Mouse (Mus musculus) midbrain, embryonic 14.5 days (tissue): ENCODE results near the gene Smim1. TPM values are rescaled to one million over a fixed set of nuclear protein-coding genes. Genes with fewer than 3 reads are reported as not detected.

Source experiments
- ATAC-seq: fragments of 200-750 bp; cut with Nextera tagmentation; 2 replicates; pipeline ENCODE4 v1.8.0; 2017; ENCODE audit warnings: moderate number of reproducible peaks, moderate library complexity; ENCODE audit not compliant: low FRiP score, low TSS enrichment
- DNase-seq: peaks from one replicate; pipeline ENCODE4 v3.0.0-alpha.2; 2015
- H3K27ac ChIP-seq: fragments of 300-500 bp; sonication (generic); replicated peaks from 2 replicates; pipeline ENCODE4 v1.5.1; 2014; ENCODE audit warnings: mild to moderate bottlenecking, low read depth, low read length, moderate library complexity
- H3K27me3 ChIP-seq: fragments of 300-500 bp; sonication (generic); 2 replicates; pipeline ENCODE4 v1.6.1; 2014; ENCODE audit warnings: low read length, control low read depth, mixed read lengths; ENCODE audit not compliant: control insufficient read depth, insufficient read depth
- H3K36me3 ChIP-seq: fragments of 300-500 bp; sonication (generic); 2 replicates; pipeline ENCODE4 v1.6.1; 2014; ENCODE audit warnings: low read length, control low read depth; ENCODE audit not compliant: control insufficient read depth, insufficient read depth
- H3K4me1 ChIP-seq: fragments of 300-500 bp; sonication (generic); 2 replicates; pipeline ENCODE4 v1.6.1; 2014; ENCODE audit warnings: mild to moderate bottlenecking, antibody characterized with exemption, low read length, control low read depth; ENCODE audit not compliant: control insufficient read depth, insufficient read depth
- H3K4me2 ChIP-seq: fragments of 300-500 bp; sonication (generic); 2 replicates; pipeline ENCODE4 v1.6.1; 2014; ENCODE audit warnings: mild to moderate bottlenecking, low read length, moderate library complexity
- H3K4me3 ChIP-seq: fragments of 300-500 bp; sonication (generic); replicated peaks from 2 replicates; pipeline ENCODE4 v1.5.1; 2014; ENCODE audit warnings: low read depth, low read length
- H3K9ac ChIP-seq: fragments of 300-500 bp; sonication (generic); replicated peaks from 2 replicates; pipeline ENCODE4 v1.6.1; 2014; ENCODE audit warnings: mild to moderate bottlenecking, low read length, moderate library complexity
- H3K9me3 ChIP-seq: fragments of 300-500 bp; sonication (generic); 2 replicates; pipeline ENCODE4 v1.6.1; 2016; ENCODE audit warnings: low read length, control low read depth, mixed read lengths; ENCODE audit not compliant: control insufficient read depth
- WGBS: fragments of 180-500 bp; shearing (Covaris S2); extraction: QIAGEN DNeasy Blood & Tissue Kit; methylation state at CpG from one replicate; pipeline ENCODE4 v1.1.7; 2014; 5-methylcytosine and 5-hydroxymethylcytosine counted together
- polyA plus RNA-seq: library from polyadenylated mRNA; unstranded; fragments of >200 nt; fragmentation: Nextera tagmentation; extraction: Ambion mirVana; gene quantifications from 2 replicates; pipeline ENCODE4 v1.2.1, GENCODE M21; 2014

Smim1 gene
- polyA plus RNA-seq, 1 experiment from 2014 or later: 7.7 TPM

DNA sequence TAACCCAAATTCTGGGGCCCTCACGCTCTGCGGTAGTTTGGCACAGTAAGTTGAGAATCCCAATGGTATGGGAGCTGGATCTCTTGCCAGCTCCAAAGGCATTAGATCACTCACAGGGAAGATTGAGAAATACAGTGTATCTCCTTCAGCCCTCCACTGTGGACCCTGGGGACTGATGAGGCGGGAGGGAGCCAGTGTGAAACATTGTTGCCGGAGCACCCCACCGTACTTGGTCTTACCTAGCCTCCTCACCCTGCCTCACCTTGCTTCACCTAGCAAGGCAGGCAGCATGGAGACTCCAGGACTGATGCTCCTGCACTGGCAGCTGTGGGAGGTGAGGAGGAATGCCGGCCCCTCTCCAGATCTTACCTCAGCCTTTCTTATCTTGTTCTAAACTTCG is 29.5 kb upstream of the Smim1 start:
- Histone ChIP-seq H3K27ac (no peak overlapping the region), H3K4me3 (no peak overlapping the region), H3K9ac (no peak overlapping the region), H3K4me1 (no peaks in the 10 kb centered on the region), H3K9me3 (no peaks in the 10 kb centered on the region), H3K27me3 (no peaks in the 10 kb centered on the region), H3K36me3 (no peaks in the 10 kb centered on the region), H3K4me2 (no peak overlapping the region)
- DNase-seq (no peak), ATAC-seq (no peak)
- 88% methylated on average over 7 of the region's 7 CpGs for WGBS

DNA sequence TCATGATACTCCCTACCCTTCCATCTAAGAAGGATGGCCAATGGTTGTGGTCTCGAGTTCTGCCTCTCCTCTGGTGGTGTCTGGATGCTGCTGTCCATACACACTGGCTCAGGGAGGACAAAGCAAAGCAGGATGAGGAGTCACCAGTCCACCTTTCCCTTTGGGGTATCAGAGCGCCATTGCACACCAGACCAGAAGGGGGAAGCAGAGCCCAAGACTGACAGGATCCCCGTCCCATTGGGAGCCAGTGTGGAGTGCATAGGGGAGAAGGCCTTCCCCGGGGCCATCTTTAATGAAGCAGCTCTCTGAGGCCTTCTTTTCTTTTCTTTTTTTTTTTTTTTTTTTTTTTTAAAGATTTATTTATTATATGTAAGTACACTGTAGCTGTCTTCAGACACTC is 27.0 kb upstream of the Smim1 start:
- H3K27ac ChIP-seq: no peak overlapping the region
- no peaks in the 10 kb centered on the region for H3K27me3 ChIP-seq
- H3K4me3 ChIP-seq: no peak overlapping the region
- no peak for DNase-seq
- H3K4me1 ChIP-seq: no peaks in the 10 kb centered on the region
- no peak overlapping the region for H3K4me2 ChIP-seq
- no peaks in the 10 kb centered on the region for H3K36me3 ChIP-seq
- no peak overlapping the region for H3K9ac ChIP-seq
- 62% methylated on average over 4 of the region's 4 CpGs for WGBS
- ATAC-seq: no peak
- H3K9me3 ChIP-seq: no peaks in the 10 kb centered on the region

DNA sequence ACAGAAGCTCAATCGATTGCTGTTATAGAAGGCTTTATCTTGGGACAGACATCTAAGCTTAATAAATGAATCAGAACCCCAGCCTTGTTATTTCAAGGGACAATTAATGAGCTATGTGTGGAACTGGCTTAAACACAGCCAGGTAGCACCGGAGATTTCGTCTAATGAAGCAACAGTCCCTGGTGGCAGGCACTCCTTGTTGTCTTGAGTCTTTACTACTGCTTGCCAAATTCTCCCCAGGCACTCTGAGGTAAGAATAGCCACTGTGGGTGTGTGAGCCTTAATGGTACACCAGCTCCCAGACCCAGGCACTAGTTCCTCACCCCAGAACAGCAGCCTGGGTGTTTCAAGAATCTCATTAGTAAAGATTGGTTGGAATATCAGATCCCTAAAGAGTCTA is 25.4 kb upstream of the Smim1 start:
- Histone ChIP-seq H3K4me1 (no peaks in the 10 kb centered on the region), H3K9me3 (no peaks in the 10 kb centered on the region), H3K4me3 (no peak overlapping the region), H3K27me3 (no peaks in the 10 kb centered on the region), H3K9ac (no peak overlapping the region), H3K4me2 (no peak overlapping the region), H3K36me3 (no peaks in the 10 kb centered on the region), H3K27ac (no peak overlapping the region)
- WGBS: 83% methylated on average over 3 of the region's 3 CpGs
- DNase-seq (no peak), ATAC-seq (no peak)

DNA sequence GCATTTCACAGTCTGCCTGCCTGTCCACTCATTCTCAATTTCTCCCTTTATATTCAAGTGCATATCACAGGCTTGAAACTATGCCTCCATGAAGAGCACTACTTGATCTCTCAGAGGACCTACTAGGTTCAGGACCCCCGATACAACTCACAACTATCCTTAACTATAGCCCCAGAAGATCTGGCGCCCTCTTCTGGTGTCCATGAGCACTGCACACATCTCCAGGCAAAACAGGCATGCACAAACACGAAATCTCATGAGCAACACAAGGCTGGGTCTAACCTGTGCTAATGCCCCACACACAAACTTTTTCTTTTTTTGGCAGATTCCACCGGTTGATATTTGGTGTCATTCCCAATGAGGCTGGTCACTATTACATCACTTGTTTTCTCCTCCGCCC is 19.8 kb upstream of the Smim1 start:
- Histone ChIP-seq H3K9me3 (no peaks in the 10 kb centered on the region), H3K27ac (no peak overlapping the region), H3K27me3 (no peaks in the 10 kb centered on the region), H3K4me3 (no peak overlapping the region), H3K4me2 (no peak overlapping the region), H3K36me3 (no peaks in the 10 kb centered on the region), H3K4me1 (no peaks in the 10 kb centered on the region), H3K9ac (no peak overlapping the region)
- ATAC-seq (no peak), DNase-seq (no peak)
- 70% methylated on average over 5 of the region's 5 CpGs for WGBS

DNA sequence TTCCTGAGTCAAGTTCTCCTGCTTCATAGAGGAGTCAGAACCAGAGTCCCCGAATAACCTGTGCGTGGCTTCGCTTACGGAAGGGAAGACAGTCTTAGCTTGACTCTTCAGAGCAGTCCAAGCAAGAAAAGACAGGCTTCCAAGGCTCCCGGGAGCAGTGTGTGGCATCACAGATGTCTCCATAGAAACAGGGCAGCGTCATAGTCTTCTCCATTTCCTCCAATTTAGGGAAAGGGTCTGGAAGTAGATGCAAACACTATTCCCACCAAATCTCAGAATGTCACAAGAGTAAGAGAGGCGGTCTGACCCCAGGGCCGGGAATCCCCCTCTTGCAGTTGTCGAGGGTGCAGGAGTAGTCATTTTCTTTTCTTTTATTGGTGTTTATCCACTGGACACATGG is 16.5 kb upstream of the Smim1 start, which contains the start of gene Ccdc27:
Gene Ccdc27, minus strand, starts transcription at position 101 of the 400 bp plus-strand sequence.
- ATAC-seq (no peak), DNase-seq (no peak)
- 85% methylated on average over 9 of the region's 9 CpGs for WGBS
- Histone ChIP-seq H3K36me3 (no peaks in the 10 kb centered on the region), H3K27ac (no peak within 1 kb of the TSS), H3K9me3 (no peaks in the 10 kb centered on the region), H3K4me3 (no peak within 1 kb of the TSS), H3K9ac (no peak within 1 kb of the TSS), H3K4me1 (no peaks in the 10 kb centered on the region), H3K4me2 (no peak within 1 kb of the TSS), H3K27me3 (no peaks in the 10 kb centered on the region)

DNA sequence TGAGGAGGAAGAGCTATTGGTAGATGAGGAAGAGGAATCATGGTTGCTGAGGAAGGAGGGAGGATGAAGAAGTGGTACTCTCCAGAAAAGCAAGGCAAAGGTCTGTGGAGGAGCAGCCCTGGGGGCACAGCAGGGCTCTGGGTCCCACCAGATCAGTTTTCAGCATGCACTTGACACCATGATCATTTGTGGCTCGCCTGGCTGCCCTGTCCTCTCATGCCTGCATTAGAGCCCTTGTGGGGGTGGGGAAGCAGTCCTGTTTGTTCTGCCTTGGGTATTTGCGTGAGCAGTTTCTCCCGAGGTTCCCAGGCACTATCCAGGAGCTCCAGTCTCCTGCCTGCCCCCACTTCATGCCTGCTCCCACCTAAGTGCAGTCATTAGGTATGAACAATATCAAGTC is 11.1 kb upstream of the Smim1 start:
- Histone ChIP-seq H3K9ac (no peak overlapping the region), H3K36me3 (no peaks in the 10 kb centered on the region), H3K27me3 (no peaks in the 10 kb centered on the region), H3K4me1 (no peaks in the 10 kb centered on the region), H3K27ac (no peak overlapping the region), H3K4me3 (no peak overlapping the region), H3K9me3 (no peaks in the 10 kb centered on the region), H3K4me2 (no peak overlapping the region)
- DNase-seq (no peak), ATAC-seq (no peak)
- WGBS: 48% methylated on average over 3 of the region's 3 CpGs

DNA sequence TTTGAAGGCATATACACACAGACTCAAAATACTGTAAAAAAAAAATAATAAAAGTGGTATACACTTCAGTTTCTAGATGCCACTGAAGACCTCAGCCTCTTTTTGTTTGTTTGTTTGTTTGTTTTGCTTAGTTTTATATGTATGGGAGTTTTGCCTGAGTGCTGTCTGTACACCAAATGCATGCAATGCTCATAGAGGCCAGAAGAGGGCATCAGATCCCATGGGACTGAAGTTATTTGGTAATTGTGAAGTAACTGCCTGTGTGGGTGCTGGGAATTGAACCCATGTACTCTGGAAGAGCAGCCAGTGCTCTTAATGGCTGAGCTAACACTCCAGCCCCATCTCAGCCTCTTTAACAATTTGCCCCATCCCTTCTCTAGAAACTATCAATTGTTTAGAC is 2.6 kb upstream of the Smim1 start:
- Histone ChIP-seq H3K36me3 (no peaks in the 10 kb centered on the region), H3K27ac (no peak overlapping the region), H3K9ac (no peak overlapping the region), H3K4me3 (no peak overlapping the region), H3K4me2 (no peak overlapping the region), H3K4me1 (peaks cover 9% of the 10 kb centered on the region), H3K9me3 (no peaks in the 10 kb centered on the region), H3K27me3 (0 out of 2 replicates have a peak, but pooled peaks cover 7% of the 10 kb centered on the region)
- ATAC-seq: no peak
- DNase-seq: peak; percentile 33

DNA sequence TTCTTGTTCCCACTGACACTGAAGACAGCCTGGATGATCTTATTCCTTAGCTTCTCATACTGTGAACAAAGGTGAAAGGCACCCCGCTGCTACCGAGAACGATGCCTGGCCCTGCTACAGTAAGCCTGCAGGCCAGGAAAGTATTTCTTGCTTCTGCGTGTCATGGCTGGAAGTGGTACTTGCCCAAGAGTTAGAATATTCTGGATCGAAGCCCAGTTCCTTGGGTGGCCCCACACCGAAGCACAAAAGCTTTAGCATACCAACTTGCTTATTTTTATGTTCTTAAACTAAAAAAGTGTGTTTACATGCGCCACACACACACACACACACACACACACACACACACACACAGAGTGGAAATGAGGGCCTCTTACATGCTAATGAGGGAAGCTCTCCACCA is 2.0 kb upstream of the Smim1 start:
- DNase-seq: no peak
- Histone ChIP-seq H3K4me3 (no peak overlapping the region), H3K27me3 (0 out of 2 replicates have a peak, but pooled peaks cover 7% of the 10 kb centered on the region), H3K4me1 (peaks cover 9% of the 10 kb centered on the region), H3K4me2 (no peak overlapping the region), H3K27ac (no peak overlapping the region), H3K9ac (no peak overlapping the region), H3K9me3 (no peaks in the 10 kb centered on the region), H3K36me3 (no peaks in the 10 kb centered on the region)
- no peak for ATAC-seq
- 82% methylated on average over 7 of the region's 7 CpGs for WGBS

DNA sequence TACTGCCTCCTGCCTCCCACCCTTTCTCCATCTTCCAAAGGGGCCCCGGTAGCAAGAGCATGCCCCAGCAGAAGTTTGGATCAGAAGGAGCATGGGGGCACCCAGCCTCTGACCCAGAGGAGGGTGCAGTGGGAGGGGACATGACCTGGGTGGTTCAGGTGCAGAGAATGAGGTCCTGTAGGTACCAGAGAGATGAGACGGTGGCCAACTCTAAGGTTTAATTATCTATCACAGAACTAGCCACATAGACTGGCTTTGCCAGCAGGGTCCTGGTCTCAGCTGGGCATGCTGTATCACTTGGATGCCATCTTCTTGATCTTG is 371 bp upstream of the Smim1 start:
- Histone ChIP-seq H3K4me3 (no peak overlapping the region), H3K27ac (no peak overlapping the region), H3K4me2 (peak overlapping the region; percentile 56), H3K36me3 (peaks cover 5% of the 10 kb centered on the region), H3K9me3 (no peaks in the 10 kb centered on the region), H3K4me1 (peaks cover 9% of the 10 kb centered on the region), H3K27me3 (0 out of 2 replicates have a peak, but pooled peaks cover 7% of the 10 kb centered on the region), H3K9ac (no peak overlapping the region; the same call in 1 of the 2 replicates)
- no peak for DNase-seq
- ATAC-seq: no peak
- 25% methylated on average over 2 of the region's 2 CpGs for WGBS
